Mouse (Mus musculus): Measurements from ENCODE around the gene Cog7. TPM values are rescaled to one million over a fixed set of nuclear protein-coding genes. Genes with fewer than 3 reads are reported as not detected.
A peak's percentile ranks its signal among the peaks of the same experiment; 100 is the strongest.

The Cog7 gene
- total and polyA plus RNA-seq, 3 experiments, result 9.0 to 32.7 (median 19.3) TPM

DNA sequence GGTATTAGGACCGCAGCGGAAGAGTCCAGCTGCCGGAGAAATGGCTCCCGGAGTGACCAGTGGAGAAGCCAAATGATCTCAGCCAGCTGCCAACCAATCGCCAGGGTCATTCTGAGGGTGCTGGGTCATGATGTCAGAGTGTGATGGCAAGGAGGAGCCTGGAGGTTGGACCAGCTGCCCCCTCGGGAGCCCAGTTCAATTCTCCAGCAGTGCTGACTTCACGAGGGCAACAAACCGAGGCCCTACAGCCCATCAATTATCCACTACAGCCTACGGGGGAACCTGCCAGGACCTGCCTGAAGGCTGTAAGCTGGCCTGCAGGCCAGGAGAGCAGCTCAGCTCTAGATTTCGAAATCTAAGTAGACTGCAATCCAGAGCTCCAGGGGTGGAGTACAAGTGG lies 34.2 kb upstream of the Cog7 start:
- Histone ChIP-seq H3K27me3 (ENCODE audit: insufficient read depth, low read length) (no peaks in the 10 kb centered on the region), H3K4me1 (ENCODE audit: insufficient read depth, low read depth, low read length) (peaks cover 85% of the 10 kb centered on the region), H3K36me3 (replicated peaks) (peaks cover 79% of the 10 kb centered on the region), H3K4me3 (ENCODE audit: low read depth, low read length) (peak overlapping the region; percentile 55; the same call in 1 of the 2 replicates), H3K9me3 (replicated peaks) (no peaks in the 10 kb centered on the region)
- DNase-seq (ENCODE audit: low spot score) (no peak), ATAC-seq (ENCODE audit: extremely low read depth, insufficient number of reproducible peaks, low FRiP score, poor library complexity, severe bottlenecking) (no peak)
- TF ChIP-seq GATA2 (IDR thresholded peaks at IDR 0.05; ENCODE audit: borderline replicate concordance, low read depth, low read length) (no peak), POLR2AphosphoS5 (IDR thresholded peaks at IDR 0.05; ENCODE audit: insufficient replicate concordance, low read depth, low read length) (no peak), TAL1 (conservative IDR thresholded peaks at IDR 0.05; ENCODE audit: low read depth, low read length) (no peak), CTCF (IDR thresholded peaks at IDR 0.05; ENCODE audit: low read depth, low read length) (no peak), GATA1 (IDR thresholded peaks at IDR 0.05; ENCODE audit: borderline replicate concordance, low read length) (no peak)

DNA sequence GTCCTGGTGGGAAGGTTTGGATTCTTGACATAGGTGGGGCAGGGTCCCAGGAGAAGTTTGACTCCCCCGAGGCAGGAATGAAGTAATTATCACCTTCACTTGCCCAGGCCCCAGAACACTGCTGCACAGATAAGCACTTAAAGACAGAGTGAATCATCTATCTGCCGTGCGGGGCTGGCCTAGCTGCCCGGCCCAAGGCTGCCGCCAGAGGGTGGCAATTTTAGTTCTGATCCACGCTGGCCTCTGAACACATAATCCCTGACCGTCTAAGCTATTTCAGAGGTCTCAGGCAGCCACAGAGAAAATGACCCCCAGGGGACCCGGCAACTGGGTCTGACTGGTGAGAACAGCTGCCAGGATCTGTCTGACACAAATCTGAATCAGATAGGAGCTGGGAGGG lies 33.6 kb upstream of the Cog7 start:
- peak; percentile 37; the same call in 1 of the 2 replicates for ATAC-seq (ENCODE audit: extremely low read depth, insufficient number of reproducible peaks, low FRiP score, poor library complexity, severe bottlenecking)
- no peaks in the 10 kb centered on the region for H3K27me3 ChIP-seq (ENCODE audit: insufficient read depth, low read length)

DNA sequence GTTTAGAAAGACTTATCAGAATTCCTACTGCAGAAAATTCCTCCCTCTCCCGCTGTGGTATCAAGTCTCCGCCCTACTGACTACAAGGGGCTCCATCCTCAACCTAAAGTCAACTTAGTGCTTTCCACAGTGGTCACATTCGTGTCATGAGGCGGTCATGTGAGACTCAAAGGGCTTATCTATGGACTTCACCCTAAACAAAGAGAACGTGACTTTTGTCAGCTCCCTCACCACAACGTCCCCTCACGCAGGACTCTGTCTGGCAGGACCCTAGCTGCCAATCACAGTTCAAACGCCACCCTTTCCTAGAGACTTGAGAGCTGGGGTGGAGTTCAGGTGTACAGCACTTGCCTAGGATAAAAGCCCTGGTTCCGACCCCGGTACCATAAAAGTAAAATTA lies 31.4 kb upstream of the Cog7 start:
- ATAC-seq (ENCODE audit: extremely low read depth, insufficient number of reproducible peaks, low FRiP score, poor library complexity, severe bottlenecking), result peak; percentile 87
- TF ChIP-seq CTCF (IDR thresholded peaks at IDR 0.05; ENCODE audit: low read depth, low read length), result no peak
- TF ChIP-seq POLR2AphosphoS5 (IDR thresholded peaks at IDR 0.05; ENCODE audit: insufficient replicate concordance, low read depth, low read length), result no peak
- 0 out of 2 replicates have a peak, but pooled peaks have one; percentile 6 for TF ChIP-seq TAL1 (conservative IDR thresholded peaks at IDR 0.05; ENCODE audit: low read depth, low read length)
- TF ChIP-seq GATA2 (IDR thresholded peaks at IDR 0.05; ENCODE audit: borderline replicate concordance, low read depth, low read length), result no peak
- no peak for TF ChIP-seq GATA1 (IDR thresholded peaks at IDR 0.05; ENCODE audit: borderline replicate concordance, low read length)
- H3K4me1 ChIP-seq (ENCODE audit: insufficient read depth, low read depth, low read length), result peaks cover 74% of the 10 kb centered on the region
- peak; percentile 46 for DNase-seq (ENCODE audit: low spot score)
- H3K9me3 ChIP-seq (replicated peaks), result no peaks in the 10 kb centered on the region
- H3K4me3 ChIP-seq (ENCODE audit: low read depth, low read length), result peak overlapping the region; percentile 31; the same call in 1 of the 2 replicates
- H3K36me3 ChIP-seq (replicated peaks), result peaks cover 94% of the 10 kb centered on the region
- H3K27me3 ChIP-seq (ENCODE audit: insufficient read depth, low read length), result no peaks in the 10 kb centered on the region

More for the DNA sequence above, 33.6 kb upstream of the Cog7 start:
- no peak for DNase-seq (ENCODE audit: low spot score)
- TF ChIP-seq TAL1 (conservative IDR thresholded peaks at IDR 0.05; ENCODE audit: low read depth, low read length) (no peak), CTCF (IDR thresholded peaks at IDR 0.05; ENCODE audit: low read depth, low read length) (no peak), POLR2AphosphoS5 (IDR thresholded peaks at IDR 0.05; ENCODE audit: insufficient replicate concordance, low read depth, low read length) (no peak), GATA2 (IDR thresholded peaks at IDR 0.05; ENCODE audit: borderline replicate concordance, low read depth, low read length) (no peak), GATA1 (IDR thresholded peaks at IDR 0.05; ENCODE audit: borderline replicate concordance, low read length) (no peak)
- H3K4me3 ChIP-seq (ENCODE audit: low read depth, low read length), result peak overlapping the region; percentile 55; the same call in 1 of the 2 replicates
- peaks cover 85% of the 10 kb centered on the region for H3K36me3 ChIP-seq (replicated peaks)
- peaks cover 89% of the 10 kb centered on the region for H3K4me1 ChIP-seq (ENCODE audit: insufficient read depth, low read depth, low read length)
- H3K9me3 ChIP-seq (replicated peaks), result no peaks in the 10 kb centered on the region

DNA sequence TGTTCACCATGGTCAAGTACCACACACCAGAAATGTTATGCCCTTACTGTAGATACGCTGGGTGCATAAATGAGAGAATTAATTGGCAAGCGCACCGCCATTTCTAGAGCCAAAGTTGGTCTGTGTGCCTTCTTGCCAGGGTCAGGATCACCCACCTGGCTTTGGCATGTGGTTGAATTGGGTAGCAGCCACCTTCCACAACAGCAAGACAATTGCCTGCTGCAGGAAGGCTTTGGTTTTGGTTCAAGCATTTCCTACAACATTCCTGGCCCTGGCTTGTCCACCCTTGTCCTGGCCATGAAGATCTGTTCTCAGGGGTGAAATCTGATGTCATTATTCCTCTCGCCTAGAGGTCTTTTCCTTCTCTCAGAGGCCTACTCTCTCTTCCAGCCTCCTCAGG lies 30.9 kb upstream of the Cog7 start:
- peaks cover 70% of the 10 kb centered on the region for H3K4me1 ChIP-seq (ENCODE audit: insufficient read depth, low read depth, low read length)
- peaks cover 97% of the 10 kb centered on the region for H3K36me3 ChIP-seq (replicated peaks)
- no peaks in the 10 kb centered on the region for H3K9me3 ChIP-seq (replicated peaks)
- H3K27me3 ChIP-seq (ENCODE audit: insufficient read depth, low read length), result no peaks in the 10 kb centered on the region
- TF ChIP-seq CTCF (IDR thresholded peaks at IDR 0.05; ENCODE audit: low read depth, low read length) (no peak), GATA1 (IDR thresholded peaks at IDR 0.05; ENCODE audit: borderline replicate concordance, low read length) (no peak), TAL1 (conservative IDR thresholded peaks at IDR 0.05; ENCODE audit: low read depth, low read length) (no peak), POLR2AphosphoS5 (IDR thresholded peaks at IDR 0.05; ENCODE audit: insufficient replicate concordance, low read depth, low read length) (no peak), GATA2 (IDR thresholded peaks at IDR 0.05; ENCODE audit: borderline replicate concordance, low read depth, low read length) (no peak)
- ATAC-seq (ENCODE audit: extremely low read depth, insufficient number of reproducible peaks, low FRiP score, poor library complexity, severe bottlenecking), result no peak
- no peak overlapping the region for H3K4me3 ChIP-seq (ENCODE audit: low read depth, low read length)
- DNase-seq (ENCODE audit: low spot score), result no peak

DNA sequence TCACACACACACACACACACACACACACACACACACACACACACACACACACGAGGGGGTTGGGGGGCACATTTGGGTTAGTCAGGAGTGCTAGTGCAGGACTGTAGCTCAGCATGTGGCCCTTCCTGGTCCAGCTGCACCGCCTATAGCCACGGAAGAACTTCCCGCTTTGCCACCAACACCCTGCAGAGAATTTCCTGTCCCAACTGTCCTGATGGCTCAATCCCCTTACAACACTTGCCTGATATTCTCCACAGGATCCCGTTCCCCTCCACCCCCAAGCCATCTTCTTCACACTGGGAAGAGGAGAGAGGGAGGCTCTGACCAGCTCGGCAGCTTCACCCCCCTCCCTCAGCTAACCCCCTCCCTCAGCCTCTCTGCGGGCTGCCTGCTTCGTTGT lies 18.9 kb upstream of the Cog7 start:
- DNase-seq (ENCODE audit: low spot score), result no peak
- Histone ChIP-seq H3K4me3 (ENCODE audit: low read depth, low read length) (no peak overlapping the region), H3K27me3 (ENCODE audit: insufficient read depth, low read length) (no peaks in the 10 kb centered on the region), H3K36me3 (replicated peaks) (peaks cover 97% of the 10 kb centered on the region), H3K4me1 (ENCODE audit: insufficient read depth, low read depth, low read length) (no peaks in the 10 kb centered on the region; the same call in 1 of the 2 replicates), H3K9me3 (replicated peaks) (no peaks in the 10 kb centered on the region)
- no peak for ATAC-seq (ENCODE audit: extremely low read depth, insufficient number of reproducible peaks, low FRiP score, poor library complexity, severe bottlenecking)
- TF ChIP-seq POLR2AphosphoS5 (IDR thresholded peaks at IDR 0.05; ENCODE audit: insufficient replicate concordance, low read depth, low read length), result no peak
- TF ChIP-seq CTCF (IDR thresholded peaks at IDR 0.05; ENCODE audit: low read depth, low read length), result no peak
- TF ChIP-seq GATA1 (IDR thresholded peaks at IDR 0.05; ENCODE audit: borderline replicate concordance, low read length), result no peak
- TF ChIP-seq GATA2 (IDR thresholded peaks at IDR 0.05; ENCODE audit: borderline replicate concordance, low read depth, low read length), result no peak
- no peak for TF ChIP-seq TAL1 (conservative IDR thresholded peaks at IDR 0.05; ENCODE audit: low read depth, low read length)

DNA sequence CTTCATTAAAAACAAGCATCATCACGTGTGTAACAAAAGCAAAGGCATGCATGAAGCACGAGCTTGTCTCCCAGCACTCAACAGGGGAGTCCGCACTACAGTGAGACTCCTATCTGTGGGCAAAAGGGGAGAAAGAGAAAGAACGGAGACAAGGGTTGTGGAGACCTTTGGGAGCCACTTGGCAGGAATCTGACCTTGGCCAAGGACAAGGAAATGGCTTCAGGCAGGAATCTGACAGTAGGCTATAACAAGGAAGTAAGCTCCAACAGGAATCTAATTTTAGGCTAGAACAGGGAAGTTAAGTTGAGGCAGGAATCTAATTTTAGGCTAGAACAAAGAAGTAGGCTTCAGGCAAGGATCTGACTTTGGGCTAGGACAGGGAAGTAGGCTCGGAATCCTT lies 14.4 kb upstream of the Cog7 start:
- H3K4me3 ChIP-seq (ENCODE audit: low read depth, low read length), result no peak overlapping the region
- no peaks in the 10 kb centered on the region for H3K27me3 ChIP-seq (ENCODE audit: insufficient read depth, low read length)
- TF ChIP-seq POLR2AphosphoS5 (IDR thresholded peaks at IDR 0.05; ENCODE audit: insufficient replicate concordance, low read depth, low read length) (no peak), TAL1 (conservative IDR thresholded peaks at IDR 0.05; ENCODE audit: low read depth, low read length) (no peak), GATA1 (IDR thresholded peaks at IDR 0.05; ENCODE audit: borderline replicate concordance, low read length) (no peak), CTCF (IDR thresholded peaks at IDR 0.05; ENCODE audit: low read depth, low read length) (no peak), GATA2 (IDR thresholded peaks at IDR 0.05; ENCODE audit: borderline replicate concordance, low read depth, low read length) (no peak)
- peaks cover 5% of the 10 kb centered on the region; the same call in 1 of the 2 replicates for H3K4me1 ChIP-seq (ENCODE audit: insufficient read depth, low read depth, low read length)
- no peak for DNase-seq (ENCODE audit: low spot score)
- no peak for ATAC-seq (ENCODE audit: extremely low read depth, insufficient number of reproducible peaks, low FRiP score, poor library complexity, severe bottlenecking)
- H3K36me3 ChIP-seq (replicated peaks), result peaks cover 97% of the 10 kb centered on the region
- H3K9me3 ChIP-seq (replicated peaks), result no peaks in the 10 kb centered on the region

All from G1E (cell line).